ENCODE assay signal across 8 mouse cellular contexts in the genomic region with DNA sequence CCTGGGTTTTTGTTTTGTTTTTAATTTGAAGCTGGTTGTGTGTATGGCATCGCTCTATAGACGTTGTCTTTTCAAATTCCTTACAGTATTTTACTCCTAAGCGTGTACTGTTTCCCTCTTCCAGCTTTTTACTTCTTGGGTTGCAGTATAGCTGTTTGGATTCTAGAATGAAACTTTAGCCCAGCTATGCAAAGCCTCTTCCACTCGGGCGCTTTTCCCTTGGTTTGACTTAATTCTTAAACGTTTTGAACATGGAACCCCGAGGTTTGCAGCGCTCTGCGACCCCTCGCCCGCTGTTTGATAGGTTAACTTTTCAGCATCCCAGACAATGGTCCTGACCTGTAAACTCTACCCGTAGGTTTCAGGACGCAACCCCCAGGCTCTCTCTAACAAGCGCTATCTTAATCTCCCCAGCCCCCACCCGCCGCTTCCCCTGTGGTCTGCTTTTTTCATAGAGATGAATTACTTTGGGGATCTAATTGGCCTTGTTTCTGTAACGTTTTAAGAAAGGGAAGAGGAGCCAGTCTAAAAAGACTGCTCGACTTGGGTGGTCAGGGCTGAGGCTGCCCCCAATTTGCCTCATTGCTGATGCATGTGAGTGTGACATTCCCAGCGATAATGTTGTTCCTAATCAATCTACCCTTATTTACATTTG. TPM values are rescaled to one million over a fixed set of nuclear protein-coding genes. Genes with fewer than 3 reads are reported as not detected.
DNase-seq lines count a peak whose midpoint lies in the region; ATAC-seq and TF ChIP-seq lines count a peak whose summit lies in the region.

No protein-coding gene starts in this region.

- no peaks in the 10 kb centered on the region for H3K9me3 ChIP-seq in kidney, embryonic 14.5 days (ENCODE audit: control insufficient read depth, low read length)
- H3K9me3 ChIP-seq in hindbrain, embryonic 16.5 days (ENCODE audit: control insufficient read depth, low read length) = no peaks in the 10 kb centered on the region
- H3K9me3 ChIP-seq in midbrain, postnatal 0 days (ENCODE audit: low read length) = no peaks in the 10 kb centered on the region

- peak overlapping the region; percentile 86 for H3K4me2 ChIP-seq in kidney, embryonic 14.5 days (replicated peaks; ENCODE audit: low read depth, low read length)
- H3K4me2 ChIP-seq in hindbrain, embryonic 16.5 days (ENCODE audit: low read length) = peak overlapping the region; percentile 98
- H3K4me2 ChIP-seq in midbrain, postnatal 0 days (ENCODE audit: low read depth, low read length, poor library complexity, severe bottlenecking) = peak overlapping the region; percentile 88; the same call in 1 of the 2 replicates

- no peak for TF ChIP-seq CTCF in midbrain, postnatal 0 days (IDR thresholded peaks at IDR 0.05)

- H3K4me1 ChIP-seq in kidney, embryonic 14.5 days (ENCODE audit: control insufficient read depth, insufficient read depth, low read length) = peaks cover 20% of the 10 kb centered on the region
- peaks cover 16% of the 10 kb centered on the region for H3K4me1 ChIP-seq in hindbrain, embryonic 16.5 days (ENCODE audit: control insufficient read depth, insufficient read depth, low read depth, low read length)
- H3K4me1 ChIP-seq in midbrain, postnatal 0 days (ENCODE audit: insufficient read depth, low read length) = peaks cover 3% of the 10 kb centered on the region; the same call in 1 of the 2 replicates

- ATAC-seq in kidney, embryonic 14.5 days (ENCODE audit: low FRiP score, low TSS enrichment) = no peak
- ATAC-seq in hindbrain, embryonic 16.5 days = no peak
- no peak for ATAC-seq in midbrain, postnatal 0 days (ENCODE audit: low FRiP score)
- no peak for ATAC-seq in activated CD4-positive, CD25-positive, alpha-beta regulatory T cell, adult 4 months

- 5% methylated on average over 19 of the region's 19 CpGs for WGBS in kidney, embryonic 14.5 days
- 3% methylated on average over 19 of the region's 19 CpGs for WGBS in hindbrain, embryonic 16.5 days
- WGBS in midbrain, postnatal 0 days = 4% methylated on average over 19 of the region's 19 CpGs

- H3K27me3 ChIP-seq in kidney, embryonic 14.5 days (ENCODE audit: control insufficient read depth, insufficient read depth, low read length) = peaks cover 21% of the 10 kb centered on the region
- H3K27me3 ChIP-seq in hindbrain, embryonic 16.5 days (replicated peaks; ENCODE audit: control insufficient read depth, insufficient read depth, low read length) = peaks cover 5% of the 10 kb centered on the region
- H3K27me3 ChIP-seq in midbrain, postnatal 0 days (ENCODE audit: insufficient read depth, low read length) = peaks cover 19% of the 10 kb centered on the region

- no peaks in the 10 kb centered on the region for H3K36me3 ChIP-seq in kidney, embryonic 14.5 days (ENCODE audit: control insufficient read depth, insufficient read depth, low read length)
- H3K36me3 ChIP-seq in hindbrain, embryonic 16.5 days (ENCODE audit: control insufficient read depth, insufficient read depth, low read length) = no peaks in the 10 kb centered on the region
- no peaks in the 10 kb centered on the region for H3K36me3 ChIP-seq in midbrain, postnatal 0 days (ENCODE audit: insufficient read depth, low read length)

- H3K27ac ChIP-seq in kidney, embryonic 14.5 days (ENCODE audit: low read depth, low read length) = peak overlapping the region; percentile 38; the same call in 1 of the 2 replicates
- H3K27ac ChIP-seq in hindbrain, embryonic 16.5 days (ENCODE audit: low read depth, low read length) = peak overlapping the region; percentile 18; the same call in 1 of the 2 replicates
- no peak overlapping the region; the same call in 1 of the 2 replicates for H3K27ac ChIP-seq in midbrain, postnatal 0 days (ENCODE audit: low read depth, low read length)

- peak overlapping the region; percentile 83 for H3K4me3 ChIP-seq in kidney, embryonic 14.5 days (ENCODE audit: low read length)
- H3K4me3 ChIP-seq in hindbrain, embryonic 16.5 days (ENCODE audit: low read length) = peak overlapping the region; percentile 93; the same call in 1 of the 2 replicates
- peak overlapping the region; percentile 63; the same call in 1 of the 2 replicates for H3K4me3 ChIP-seq in midbrain, postnatal 0 days (ENCODE audit: low read depth, low read length)

- peak overlapping the region; percentile 32; the same call in 1 of the 2 replicates for H3K9ac ChIP-seq in kidney, embryonic 14.5 days (ENCODE audit: low read depth, low read length)
- H3K9ac ChIP-seq in hindbrain, embryonic 16.5 days (ENCODE audit: low read depth, low read length) = no peak overlapping the region
- 0 out of 2 replicates have a peak overlapping the region, but pooled peaks have one; percentile 25 for H3K9ac ChIP-seq in midbrain, postnatal 0 days (replicated peaks; ENCODE audit: low read length, poor library complexity, severe bottlenecking)

- DNase-seq in kidney, adult 9 months = no peak
- DNase-seq in embryo, embryonic 10 days (ENCODE audit: low spot score) = peak; percentile 75
- DNase-seq in midbrain, postnatal 0 days (ENCODE audit: low spot score) = no peak
- no peak for DNase-seq in left cerebral cortex, adult 8-10 months (ENCODE audit: low spot score in 2 of 2)
- DNase-seq in cerebellum, postnatal 25 days = no peak

RNA-seq across cellular contexts. Expression of gene Ptch1, which starts 4.5 kb away (rescaled TPM):
- polyA plus RNA-seq in kidney, embryonic 14.5 days (2014; fragmentation: Nextera tagmentation; extraction: Ambion mirVana) = 17.9 and 28.2 TPM in 2 replicates
- polyA plus RNA-seq in hindbrain, embryonic 16.5 days (2015; fragmentation: Nextera tagmentation; extraction: Ambion mirVana) = 15.3 and 17.3 TPM in 2 replicates
- total RNA-seq in midbrain, postnatal 0 days (2014; rRNA removed) = 27.8 and 29.9 TPM in 2 replicates
- polyA plus RNA-seq in midbrain, postnatal 0 days (2015; fragmentation: Nextera tagmentation; extraction: Ambion mirVana) = 6.8 and 7.9 TPM in 2 replicates
- polyA plus RNA-seq in activated CD4-positive, CD25-positive, alpha-beta regulatory T cell, adult 4 months (2017; shearing (Covaris generic)) = 10 to 100 TPM; 10.2 to 10.3 TPM
- 10 to 100 TPM; 49.4 to 73.3 (median 61.8) TPM for total RNA-seq in left cerebral cortex, adult 8-10 months (2022)
